Comparison of ENCODE assay signal across 13 mouse cellular contexts in genomic region chr14:55032695-55033225, GRCm38 (mm10). TPM values are rescaled to one million over a fixed set of nuclear protein-coding genes. Genes with fewer than 3 reads are reported as not detected.
DNase-seq lines count a peak whose midpoint lies in the region; ATAC-seq and TF ChIP-seq lines count a peak whose summit lies in the region.
"Had no signal": no experiment of that assay in that cellular context is flagged by ENCODE, and none has a peak within 500 bp of the region (broad histone marks: within the 10 kb centered on the region; RNA-seq: fewer than 3 reads in every experiment).

No protein-coding gene starts in this region.

- no peak for TF ChIP-seq EP300 in ES-Bruce4 (IDR thresholded peaks at IDR 0.05; ENCODE audit: insufficient read depth, low read depth, low read length)

- peak overlapping the region; percentile 41 for H3K4me3 ChIP-seq in ES-Bruce4 (ENCODE audit: low read depth, low read length)
- peak overlapping the region; percentile 23; the same call in 1 of the 2 replicates for H3K4me3 ChIP-seq in hindbrain, embryonic 10.5 days
- H3K4me3 ChIP-seq in midbrain, embryonic 14.5 days (replicated peaks; ENCODE audit: low read depth, low read length) = no peak overlapping the region
- no peak overlapping the region for H3K4me3 ChIP-seq in heart, embryonic 12.5 days

- DNase-seq in R1 (ENCODE audit: low read depth, low spot score) = peak; percentile 37
- DNase-seq in hindbrain, embryonic 10.5 days (ENCODE audit: low spot score) = no peak
- no peak for DNase-seq in midbrain, embryonic 14.5 days
- DNase-seq in kidney, postnatal 4 days = no peak
- no peak for DNase-seq in gastrocnemius, postnatal 36 days
- DNase-seq: lung, embryonic 14.5 days; thymus, postnatal 25 days had no signal

- no peak overlapping the region for H3K27ac ChIP-seq in ES-Bruce4 (ENCODE audit: insufficient read depth, low read length)
- H3K27ac ChIP-seq in hindbrain, embryonic 10.5 days = peak overlapping the region; percentile 6; the same call in 1 of the 2 replicates
- peak overlapping the region; percentile 62 for H3K27ac ChIP-seq in midbrain, embryonic 14.5 days (replicated peaks; ENCODE audit: low read depth, low read length)
- no peak overlapping the region for H3K27ac ChIP-seq in heart, embryonic 12.5 days (ENCODE audit: poor library complexity, severe bottlenecking)

- TF ChIP-seq POLR2A in ES-Bruce4 (IDR thresholded peaks at IDR 0.05; ENCODE audit: insufficient read depth, low read length) = no peak

- no peaks in the 10 kb centered on the region for H3K27me3 ChIP-seq in ES-Bruce4 (ENCODE audit: control insufficient read depth, insufficient read depth, low read length, poor library complexity, severe bottlenecking)
- peaks cover 7% of the 10 kb centered on the region; the same call in 1 of the 2 replicates for H3K27me3 ChIP-seq in hindbrain, embryonic 10.5 days (ENCODE audit: insufficient read depth, poor library complexity, severe bottlenecking)
- H3K27me3 ChIP-seq in midbrain, embryonic 14.5 days (ENCODE audit: control insufficient read depth, insufficient read depth, low read length) = no peaks in the 10 kb centered on the region
- peaks cover 3% of the 10 kb centered on the region; the same call in 1 of the 2 replicates for H3K27me3 ChIP-seq in heart, embryonic 12.5 days (replicated peaks)

- intact Hi-C loops in gastrocnemius, postnatal 36 days (cut with DNase I) = no loop called here

- 39% methylated on average over 19 of the region's 19 CpGs for WGBS in hindbrain, embryonic 10.5 days
- 13% methylated on average over 19 of the region's 19 CpGs for WGBS in midbrain, embryonic 14.5 days
- WGBS in heart, embryonic 12.5 days = 42% methylated on average over 19 of the region's 19 CpGs

- no peak for TF ChIP-seq CTCF in ES-Bruce4 (IDR thresholded peaks at IDR 0.05; ENCODE audit: low read depth, low read length)

- ATAC-seq in midbrain, embryonic 14.5 days (ENCODE audit: low FRiP score, low TSS enrichment) = no peak
- ATAC-seq in heart, embryonic 12.5 days (ENCODE audit: insufficient number of reproducible peaks, low FRiP score) = no peak

- H3K36me3 ChIP-seq in ES-Bruce4 (ENCODE audit: control insufficient read depth, insufficient read depth, low read length, poor library complexity, severe bottlenecking) = no peaks in the 10 kb centered on the region
- H3K36me3 ChIP-seq in hindbrain, embryonic 10.5 days = no peaks in the 10 kb centered on the region
- no peaks in the 10 kb centered on the region for H3K36me3 ChIP-seq in midbrain, embryonic 14.5 days (ENCODE audit: control insufficient read depth, insufficient read depth, low read length)
- H3K36me3 ChIP-seq in heart, embryonic 12.5 days = no peaks in the 10 kb centered on the region

- H3K9ac ChIP-seq in ES-Bruce4 (ENCODE audit: low read depth, poor library complexity, severe bottlenecking) = peak overlapping the region; percentile 52
- peak overlapping the region; percentile 37; the same call in 1 of the 2 replicates for H3K9ac ChIP-seq in midbrain, embryonic 14.5 days (replicated peaks; ENCODE audit: low read length)
- H3K9ac ChIP-seq in heart, embryonic 12.5 days = no peak overlapping the region
- H3K9ac ChIP-seq: lung, embryonic 14.5 days had no signal

- peaks cover 1% of the 10 kb centered on the region for H3K4me1 ChIP-seq in ES-Bruce4 (ENCODE audit: control insufficient read depth, insufficient read depth, low read length)
- H3K4me1 ChIP-seq in hindbrain, embryonic 10.5 days (replicated peaks) = peaks cover 35% of the 10 kb centered on the region
- peaks cover 36% of the 10 kb centered on the region for H3K4me1 ChIP-seq in midbrain, embryonic 14.5 days (ENCODE audit: control insufficient read depth, insufficient read depth, low read length)
- peaks cover 3% of the 10 kb centered on the region for H3K4me1 ChIP-seq in heart, embryonic 12.5 days (replicated peaks)

- peak overlapping the region; percentile 40 for H3K4me2 ChIP-seq in midbrain, embryonic 14.5 days (ENCODE audit: low read length)
- H3K4me2 ChIP-seq in heart, embryonic 12.5 days = no peak overlapping the region
- H3K4me2 ChIP-seq: heart, embryonic 11.5 days; lung, embryonic 14.5 days had no signal

- no peaks in the 10 kb centered on the region for H3K9me3 ChIP-seq in ES-Bruce4 (replicated peaks; ENCODE audit: control insufficient read depth, insufficient read depth, low read length, poor library complexity, severe bottlenecking)
- no peaks in the 10 kb centered on the region for H3K9me3 ChIP-seq in hindbrain, embryonic 10.5 days
- H3K9me3 ChIP-seq in midbrain, embryonic 14.5 days (ENCODE audit: control insufficient read depth, low read length) = no peaks in the 10 kb centered on the region
- no peaks in the 10 kb centered on the region for H3K9me3 ChIP-seq in heart, embryonic 12.5 days (replicated peaks)

RNA-seq across cellular contexts. Expression of gene Ngdn, which starts 17.5 kb away (rescaled TPM):
- polyA plus RNA-seq in ES-Bruce4 (2011; ENCODE audit: insufficient read depth, insufficient read length, low read depth, missing spikeins) = 52.7 and 55.2 TPM in 2 replicates
- 73.5 and 85.9 TPM in 2 replicates for polyA plus RNA-seq in hindbrain, embryonic 10.5 days (2016; fragmentation: Nextera tagmentation; extraction: Ambion mirVana)
- 51.7 and 54.3 TPM in 2 replicates for polyA plus RNA-seq in midbrain, embryonic 14.5 days (2014; fragmentation: Nextera tagmentation; extraction: Ambion mirVana)
- polyA plus RNA-seq in heart, embryonic 12.5 days (2016; fragmentation: Nextera tagmentation; extraction: Ambion mirVana) = 55.7 and 60.8 TPM in 2 replicates
- 10 to 100 TPM; 13.9 to 18.1 TPM for total RNA-seq in gastrocnemius, postnatal 36 days (2021)

RNA-seq across cellular contexts. Expression of gene Myh7, which starts 38.3 kb away (rescaled TPM):
- 3.1 TPM in 2 replicates for polyA plus RNA-seq in ES-Bruce4 (2011; ENCODE audit: insufficient read depth, insufficient read length, low read depth, missing spikeins)
- polyA plus RNA-seq in hindbrain, embryonic 10.5 days (2016; fragmentation: Nextera tagmentation; extraction: Ambion mirVana) = 0.16 and 4.6 TPM in 2 replicates
- polyA plus RNA-seq in midbrain, embryonic 14.5 days (2014; fragmentation: Nextera tagmentation; extraction: Ambion mirVana) = 5.4 and 7.7 TPM in 2 replicates
- 5,583 and 5,934 TPM in 2 replicates for polyA plus RNA-seq in heart, embryonic 12.5 days (2016; fragmentation: Nextera tagmentation; extraction: Ambion mirVana)
- 1,000 to 10,000 TPM in 1 of 2 experiments, 100 to 1,000 TPM in 1; 194 to 1,204 TPM for total RNA-seq in gastrocnemius, postnatal 36 days (2021)

RNA-seq across cellular contexts. Expression of gene Gm17428, which starts 56.0 kb away (rescaled TPM):
- not detected in 2 replicates for polyA plus RNA-seq in ES-Bruce4 (2011; ENCODE audit: insufficient read depth, insufficient read length, low read depth, missing spikeins)
- polyA plus RNA-seq in hindbrain, embryonic 10.5 days (2016; fragmentation: Nextera tagmentation; extraction: Ambion mirVana) = not detected in 2 replicates
- polyA plus RNA-seq in midbrain, embryonic 14.5 days (2014; fragmentation: Nextera tagmentation; extraction: Ambion mirVana) = not detected in 2 replicates
- not detected in 2 replicates for polyA plus RNA-seq in heart, embryonic 12.5 days (2016; fragmentation: Nextera tagmentation; extraction: Ambion mirVana)
- not detected for total RNA-seq in gastrocnemius, postnatal 36 days (2021)
- polyA plus RNA-seq: heart, embryonic 11.5 days; intestine, embryonic 14.5 days; large intestine, adult 2 months; limb, embryonic 11.5 days; lung, embryonic 14.5 days had no signal

RNA-seq across cellular contexts. Expression of gene Zfhx2, which starts 59.4 kb away (rescaled TPM):
- polyA plus RNA-seq in ES-Bruce4 (2011; ENCODE audit: insufficient read depth, insufficient read length, low read depth, missing spikeins) = 18.1 and 24.6 TPM in 2 replicates
- polyA plus RNA-seq in hindbrain, embryonic 10.5 days (2016; fragmentation: Nextera tagmentation; extraction: Ambion mirVana) = 8.8 and 17.7 TPM in 2 replicates
- polyA plus RNA-seq in midbrain, embryonic 14.5 days (2014; fragmentation: Nextera tagmentation; extraction: Ambion mirVana) = 24.9 and 28.4 TPM in 2 replicates
- polyA plus RNA-seq in heart, embryonic 12.5 days (2016; fragmentation: Nextera tagmentation; extraction: Ambion mirVana) = 4.4 and 4.5 TPM in 2 replicates
- total RNA-seq in gastrocnemius, postnatal 36 days (2021) = 1 to 10 TPM; 3.5 to 3.7 TPM

Comparison
In these comparisons a context has a peak if more than half of its experiments do, and no peak if none do; other contexts are left out.
1. H3K27ac ChIP-seq: peak in hindbrain, embryonic 10.5 days (single experiment) and midbrain, embryonic 14.5 days (single experiment); none in ES-Bruce4 (single experiment) and heart, embryonic 12.5 days (single experiment).
2. H3K4me3 ChIP-seq: peak in ES-Bruce4 (single experiment) and hindbrain, embryonic 10.5 days (single experiment); none in midbrain, embryonic 14.5 days (single experiment) and heart, embryonic 12.5 days (single experiment).
3. RNA of gene Myh7, which starts 38.3 kb away (polyA plus RNA-seq): 5,583 to 5,934 TPM in heart, embryonic 12.5 days; 5.4 to 7.7 TPM in midbrain, embryonic 14.5 days, 3.1 TPM in ES-Bruce4 and 0.16 to 4.6 TPM in hindbrain, embryonic 10.5 days; every median in the first group is over 100 times any median in the second.